8 mouse cellular contexts compared by ENCODE assay signal in genomic region chr7:132720562-132720961, GRCm38 (mm10).
DNase-seq lines count a peak whose midpoint lies in the region; ATAC-seq and TF ChIP-seq lines count a peak whose summit lies in the region.

No protein-coding gene starts in this region.

- H3K27me3 ChIP-seq in kidney, adult 2 months (replicated peaks; ENCODE audit: control insufficient read depth, insufficient read depth, low read length) = no peaks in the 10 kb centered on the region
- no peaks in the 10 kb centered on the region for H3K27me3 ChIP-seq in kidney, embryonic 16.5 days (ENCODE audit: insufficient read depth, low read length)
- no peaks in the 10 kb centered on the region for H3K27me3 ChIP-seq in midbrain, postnatal 0 days (ENCODE audit: insufficient read depth, low read length)

- TF ChIP-seq POLR2A in kidney, adult 2 months (IDR thresholded peaks at IDR 0.05; ENCODE audit: low read depth, low read length) = no peak
- TF ChIP-seq POLR2A in bone marrow, adult 2 months (IDR thresholded peaks at IDR 0.05; ENCODE audit: borderline replicate concordance, control insufficient read depth, low read depth, low read length) = 0 out of 2 replicates have a peak, but pooled peaks have one; percentile 50

- no peaks in the 10 kb centered on the region for H3K9me3 ChIP-seq in kidney, embryonic 16.5 days (ENCODE audit: low read length)
- no peaks in the 10 kb centered on the region for H3K9me3 ChIP-seq in midbrain, postnatal 0 days (ENCODE audit: low read length)

- H3K27ac ChIP-seq in kidney, adult 2 months (ENCODE audit: insufficient read depth, low read depth, low read length) = peak overlapping the region; percentile 10; the same call in 1 of the 2 replicates
- H3K27ac ChIP-seq in kidney, embryonic 16.5 days (ENCODE audit: low read length) = no peak overlapping the region
- peak overlapping the region; percentile 66 for H3K27ac ChIP-seq in bone marrow, adult 2 months (ENCODE audit: control insufficient read depth, insufficient read depth, low read depth, low read length, poor library complexity)
- no peak overlapping the region for H3K27ac ChIP-seq in midbrain, postnatal 0 days (ENCODE audit: low read depth, low read length)

- H3K4me3 ChIP-seq in kidney, adult 2 months (ENCODE audit: insufficient read depth, low read depth, low read length) = no peak overlapping the region
- H3K4me3 ChIP-seq in kidney, embryonic 16.5 days (ENCODE audit: low read length) = no peak overlapping the region
- H3K4me3 ChIP-seq in bone marrow, adult 2 months (replicated peaks; ENCODE audit: control insufficient read depth, low read depth, low read length) = no peak overlapping the region
- H3K4me3 ChIP-seq in midbrain, postnatal 0 days (ENCODE audit: low read depth, low read length) = no peak overlapping the region

- ATAC-seq in kidney, embryonic 16.5 days (ENCODE audit: low FRiP score, low TSS enrichment) = no peak
- ATAC-seq in midbrain, postnatal 0 days (ENCODE audit: low FRiP score) = peak; percentile 25; the same call in 1 of the 2 replicates

- no peak for TF ChIP-seq CTCF in kidney, adult 2 months (conservative IDR thresholded peaks at IDR 0.05; ENCODE audit: insufficient read depth, insufficient read length, low read depth, low read length)
- TF ChIP-seq CTCF in bone marrow, adult 2 months (IDR thresholded peaks at IDR 0.05; ENCODE audit: control insufficient read depth, insufficient read depth, low read length) = no peak
- no peak for TF ChIP-seq CTCF in midbrain, postnatal 0 days (IDR thresholded peaks at IDR 0.05)

- H3K36me3 ChIP-seq in kidney, adult 2 months (ENCODE audit: control insufficient read depth, insufficient read depth, low read length) = no peaks in the 10 kb centered on the region
- 0 out of 2 replicates have a peak, but pooled peaks cover under 1% of the 10 kb centered on the region for H3K36me3 ChIP-seq in kidney, embryonic 16.5 days (ENCODE audit: insufficient read depth, low read length)
- no peaks in the 10 kb centered on the region for H3K36me3 ChIP-seq in midbrain, postnatal 0 days (ENCODE audit: insufficient read depth, low read length)

- H3K4me1 ChIP-seq in kidney, adult 2 months (ENCODE audit: control insufficient read depth, insufficient read depth, low read length) = peaks cover 32% of the 10 kb centered on the region
- H3K4me1 ChIP-seq in kidney, embryonic 16.5 days (ENCODE audit: insufficient read depth, low read length) = peaks cover 7% of the 10 kb centered on the region; the same call in 1 of the 2 replicates
- peaks cover 13% of the 10 kb centered on the region for H3K4me1 ChIP-seq in bone marrow, adult 2 months (ENCODE audit: control insufficient read depth, insufficient read depth, low read length)
- H3K4me1 ChIP-seq in midbrain, postnatal 0 days (ENCODE audit: insufficient read depth, low read length) = no peaks in the 10 kb centered on the region

- no peak overlapping the region for H3K9ac ChIP-seq in kidney, embryonic 16.5 days (replicated peaks; ENCODE audit: low read length)
- H3K9ac ChIP-seq in midbrain, postnatal 0 days (replicated peaks; ENCODE audit: low read length, poor library complexity, severe bottlenecking) = no peak overlapping the region

- DNase-seq in kidney, adult 2 months = no peak
- DNase-seq in cerebellum, postnatal 14 days = peak; percentile 82 to 85
- peak; percentile 53 for DNase-seq in midbrain, postnatal 0 days (ENCODE audit: low spot score)
- no peak for DNase-seq in testis, postnatal 14 days (ENCODE audit: low spot score)
- no peak for DNase-seq in Muller cell, postnatal 12 days (ENCODE audit: inconsistent ontology term)
- no peak for DNase-seq in heart, adult 18-20 months

- WGBS in kidney, adult 2 months = 75% methylated on average over 8 of the region's 8 CpGs
- WGBS in kidney, embryonic 16.5 days = 72% methylated on average over 8 of the region's 8 CpGs
- 74% methylated on average over 8 of the region's 8 CpGs for WGBS in bone marrow, adult 2 months
- 67% methylated on average over 8 of the region's 8 CpGs for WGBS in midbrain, postnatal 0 days

- no peak overlapping the region for H3K4me2 ChIP-seq in kidney, embryonic 16.5 days (replicated peaks; ENCODE audit: low read depth, low read length)
- H3K4me2 ChIP-seq in midbrain, postnatal 0 days (ENCODE audit: low read depth, low read length, poor library complexity, severe bottlenecking) = no peak overlapping the region

Comparison
In these comparisons a context has a peak if more than half of its experiments do, and no peak if none do; other contexts are left out.
1. H3K27ac ChIP-seq: peak in kidney, adult 2 months (single experiment) and bone marrow, adult 2 months (single experiment); none in kidney, embryonic 16.5 days (single experiment) and midbrain, postnatal 0 days (single experiment).
2. DNase-seq: peak in cerebellum, postnatal 14 days (2 of 2) and midbrain, postnatal 0 days (single experiment); none in kidney, adult 2 months (single experiment), testis, postnatal 14 days (single experiment), Muller cell, postnatal 12 days (single experiment) and heart, adult 18-20 months (0 of 2).